Mouse (Mus musculus): ENCODE results near the gene Xpo4. TPM values are rescaled to one million over a fixed set of nuclear protein-coding genes. Genes with fewer than 3 reads are reported as not detected.

Xpo4 gene
- polyA plus RNA-seq, 1 experiment from 2014 or later, result 13.0 TPM

GRCm38 (mm10) chr14:57533214-57533613 is 132.0 kb downstream of the Xpo4 start:
- H3K9ac ChIP-seq (ENCODE audit: low read length), result no peak overlapping the region
- H3K4me2 ChIP-seq (ENCODE audit: low read depth, low read length), result no peak overlapping the region
- no peak overlapping the region for H3K27ac ChIP-seq (ENCODE audit: low read length)
- H3K36me3 ChIP-seq (ENCODE audit: control insufficient read depth, insufficient read depth), result no peaks in the 10 kb centered on the region
- H3K27me3 ChIP-seq (ENCODE audit: control insufficient read depth, insufficient read depth, low read length), result no peaks in the 10 kb centered on the region
- ATAC-seq (replicated peaks; ENCODE audit: extremely low read depth, insufficient read depth, low FRiP score), result no peak
- 45% methylated on average over 3 of the region's 3 CpGs for WGBS
- H3K4me3 ChIP-seq (ENCODE audit: low read length), result no peak overlapping the region
- peaks cover 46% of the 10 kb centered on the region for H3K4me1 ChIP-seq (ENCODE audit: control insufficient read depth, insufficient read depth, low read length)
- H3K9me3 ChIP-seq (replicated peaks; ENCODE audit: control insufficient read depth, low read length), result no peaks in the 10 kb centered on the region

GRCm38 (mm10) chr14:57532577-57532976 is 132.7 kb downstream of the Xpo4 start:
- no peak overlapping the region for H3K9ac ChIP-seq (ENCODE audit: low read length)
- ATAC-seq (replicated peaks; ENCODE audit: extremely low read depth, insufficient read depth, low FRiP score), result no peak
- H3K27ac ChIP-seq (ENCODE audit: low read length), result no peak overlapping the region

GRCm38 (mm10) chr14:57529786-57530515 is 135.3 kb downstream of the Xpo4 start:
- Histone ChIP-seq H3K9ac (ENCODE audit: low read length) (no peak overlapping the region), H3K9me3 (replicated peaks; ENCODE audit: control insufficient read depth, low read length) (no peaks in the 10 kb centered on the region), H3K4me2 (ENCODE audit: low read depth, low read length) (no peak overlapping the region), H3K27me3 (ENCODE audit: control insufficient read depth, insufficient read depth, low read length) (peaks cover 3% of the 10 kb centered on the region; the same call in 1 of the 2 replicates), H3K27ac (ENCODE audit: low read length) (no peak overlapping the region), H3K4me1 (ENCODE audit: control insufficient read depth, insufficient read depth, low read length) (peaks cover 20% of the 10 kb centered on the region), H3K36me3 (ENCODE audit: control insufficient read depth, insufficient read depth) (no peaks in the 10 kb centered on the region), H3K4me3 (ENCODE audit: low read length) (no peak overlapping the region)
- ATAC-seq (replicated peaks; ENCODE audit: extremely low read depth, insufficient read depth, low FRiP score), result no peak
- 75% methylated on average over 5 of the region's 5 CpGs for WGBS

More at GRCm38 (mm10) chr14:57532577-57532976, 132.7 kb downstream of the Xpo4 start:
- 86% methylated on average over 3 of the region's 3 CpGs for WGBS
- Histone ChIP-seq H3K4me2 (ENCODE audit: low read depth, low read length) (no peak overlapping the region), H3K4me1 (ENCODE audit: control insufficient read depth, insufficient read depth, low read length) (peaks cover 40% of the 10 kb centered on the region), H3K9me3 (replicated peaks; ENCODE audit: control insufficient read depth, low read length) (no peaks in the 10 kb centered on the region), H3K36me3 (ENCODE audit: control insufficient read depth, insufficient read depth) (no peaks in the 10 kb centered on the region), H3K4me3 (ENCODE audit: low read length) (no peak overlapping the region), H3K27me3 (ENCODE audit: control insufficient read depth, insufficient read depth, low read length) (no peaks in the 10 kb centered on the region)

GRCm38 (mm10) chr14:57529086-57529785 is 136.0 kb downstream of the Xpo4 start:
- Histone ChIP-seq H3K27me3 (ENCODE audit: control insufficient read depth, insufficient read depth, low read length) (peaks cover 3% of the 10 kb centered on the region; the same call in 1 of the 2 replicates), H3K36me3 (ENCODE audit: control insufficient read depth, insufficient read depth) (no peaks in the 10 kb centered on the region), H3K4me2 (ENCODE audit: low read depth, low read length) (no peak overlapping the region), H3K9me3 (replicated peaks; ENCODE audit: control insufficient read depth, low read length) (no peaks in the 10 kb centered on the region), H3K4me1 (ENCODE audit: control insufficient read depth, insufficient read depth, low read length) (peaks cover 13% of the 10 kb centered on the region), H3K27ac (ENCODE audit: low read length) (no peak overlapping the region), H3K4me3 (ENCODE audit: low read length) (no peak overlapping the region), H3K9ac (ENCODE audit: low read length) (no peak overlapping the region)
- 0 out of 2 replicates have a peak, but pooled peaks have one; percentile 20 for ATAC-seq (replicated peaks; ENCODE audit: extremely low read depth, insufficient read depth, low FRiP score)
- WGBS, result 38% methylated on average over 10 of the region's 10 CpGs

- Histone ChIP-seq H3K27me3 (ENCODE audit: control insufficient read depth, insufficient read depth, low read length) (peaks cover 13% of the 10 kb centered on the region), H3K4me2 (ENCODE audit: low read depth, low read length) (no peak overlapping the region), H3K4me3 (ENCODE audit: low read length) (no peak overlapping the region), H3K27ac (ENCODE audit: low read length) (no peak overlapping the region), H3K4me1 (ENCODE audit: control insufficient read depth, insufficient read depth, low read length) (peaks cover 9% of the 10 kb centered on the region), H3K36me3 (ENCODE audit: control insufficient read depth, insufficient read depth) (no peaks in the 10 kb centered on the region), H3K9ac (ENCODE audit: low read length) (no peak overlapping the region), H3K9me3 (replicated peaks; ENCODE audit: control insufficient read depth, low read length) (no peaks in the 10 kb centered on the region)
- ATAC-seq (replicated peaks; ENCODE audit: extremely low read depth, insufficient read depth, low FRiP score), result no peak
- WGBS, result 46% methylated on average over 2 of the region's 2 CpGs
Measured at GRCm38 (mm10) chr14:57527598-57527997, 137.6 kb downstream of the Xpo4 start.

Other genes with a start within 250 kb of the Xpo4 start
- 5.7 and 6.1 TPM in 2 replicates for gene Ift88, start 241.4 kb downstream of the Xpo4 start, polyA plus RNA-seq (2015; fragmentation: Nextera tagmentation; extraction: Ambion mirVana)
- 2.0 and 2.7 TPM in 2 replicates for gene Il17d, start 140.7 kb downstream of the Xpo4 start, polyA plus RNA-seq (2015; fragmentation: Nextera tagmentation; extraction: Ambion mirVana)
- gene Eef1akmt1, start 93.8 kb downstream of the Xpo4 start, polyA plus RNA-seq (2015; fragmentation: Nextera tagmentation; extraction: Ambion mirVana), result 73.2 and 75.7 TPM in 2 replicates
- gene Gm49361, start 80.7 kb upstream of the Xpo4 start, polyA plus RNA-seq (2015; fragmentation: Nextera tagmentation; extraction: Ambion mirVana), result not detected in 2 replicates
- gene Lats2, start 93.0 kb upstream of the Xpo4 start, polyA plus RNA-seq (2015; fragmentation: Nextera tagmentation; extraction: Ambion mirVana), result 19.4 and 24.4 TPM in 2 replicates
- 15.5 and 16.4 TPM in 2 replicates for gene Sap18, start 132.8 kb upstream of the Xpo4 start, polyA plus RNA-seq (2015; fragmentation: Nextera tagmentation; extraction: Ambion mirVana)
- gene Ska3, start 160.8 kb upstream of the Xpo4 start, polyA plus RNA-seq (2015; fragmentation: Nextera tagmentation; extraction: Ambion mirVana), result 23.4 and 24.7 TPM in 2 replicates
- 133 and 140 TPM in 2 replicates for gene Mrpl57, start 160.8 kb upstream of the Xpo4 start, polyA plus RNA-seq (2015; fragmentation: Nextera tagmentation; extraction: Ambion mirVana)
- gene Zdhhc20, start 224.8 kb upstream of the Xpo4 start, polyA plus RNA-seq (2015; fragmentation: Nextera tagmentation; extraction: Ambion mirVana), result 36.5 and 40.9 TPM in 2 replicates

Data from heart, embryonic 16.5 days (tissue).